Mouse (Mus musculus) heart, postnatal 0 days (tissue): Measurements from ENCODE around the gene Anks1. TPM values are rescaled to one million over a fixed set of nuclear protein-coding genes. Genes with fewer than 3 reads are reported as not detected.

Source experiments
- ATAC-seq: fragments of 200-750 bp; cut with Nextera tagmentation; 2 replicates; pipeline ENCODE4 v1.8.0; 2017; ENCODE audit warnings: low read depth, moderate number of reproducible peaks, moderate library complexity; ENCODE audit not compliant: insufficient read depth
- DNase-seq: peaks from one replicate; pipeline ENCODE4 v3.0.0-alpha.2; 2016; ENCODE audit warnings: low spot score
- H3K27ac ChIP-seq: fragments of 300-500 bp; sonication (generic); 2 replicates; pipeline ENCODE4 v1.5.1; 2014; ENCODE audit warnings: low read depth, mild to moderate bottlenecking
- H3K27me3 ChIP-seq: fragments of 300-500 bp; sonication (generic); 2 replicates; pipeline ENCODE4 v1.6.1; 2014; ENCODE audit warnings: low read length, mixed read lengths; ENCODE audit not compliant: control insufficient read depth, insufficient read depth
- H3K36me3 ChIP-seq: fragments of 300-500 bp; sonication (generic); replicated peaks from 2 replicates; pipeline ENCODE4 v1.6.1; 2014; ENCODE audit warnings: low read length, mixed read lengths; ENCODE audit not compliant: control insufficient read depth, insufficient read depth
- H3K4me1 ChIP-seq: fragments of 300-500 bp; sonication (generic); 2 replicates; pipeline ENCODE4 v1.6.1; 2014; ENCODE audit warnings: antibody characterized with exemption; ENCODE audit not compliant: control insufficient read depth, insufficient read depth
- H3K4me2 ChIP-seq: fragments of 300-500 bp; sonication (generic); 2 replicates; pipeline ENCODE4 v1.6.1; 2014; ENCODE audit warnings: low read depth, mild to moderate bottlenecking, low read length, moderate library complexity
- H3K4me3 ChIP-seq: fragments of 300-500 bp; sonication (generic); 2 replicates; pipeline ENCODE4 v1.5.1; 2014; ENCODE audit warnings: low read depth, low read length
- H3K9ac ChIP-seq: fragments of 300-500 bp; sonication (generic); replicated peaks from 2 replicates; pipeline ENCODE4 v1.6.1; 2014; ENCODE audit warnings: low read depth, low read length, mixed read lengths
- H3K9me3 ChIP-seq: fragments of 300-500 bp; sonication (generic); replicated peaks from 2 replicates; pipeline ENCODE4 v1.6.1; 2016; ENCODE audit warnings: low read length; ENCODE audit not compliant: control insufficient read depth
- CTCF ChIP-seq: IDR thresholded peaks from 2 replicates; pipeline ENCODE4 v1.5.1; 2016; ENCODE audit warnings: antibody characterized with exemption, control low read depth, low read depth
- EP300 ChIP-seq: IDR thresholded peaks from 2 replicates; pipeline ENCODE4 v1.6.1; 2016; ENCODE audit warnings: antibody characterized with exemption, low read depth
- WGBS: fragments of 180-500 bp; shearing (Covaris S2); extraction: QIAGEN DNeasy Blood & Tissue Kit; methylation state at CpG from one replicate; pipeline ENCODE4 v1.1.7; 2014; 5-methylcytosine and 5-hydroxymethylcytosine counted together
- polyA plus RNA-seq: library from polyadenylated mRNA; unstranded; fragments of >200 nt; fragmentation: Nextera tagmentation; extraction: Ambion mirVana; gene quantifications from 2 replicates; pipeline ENCODE4 v1.2.1, GENCODE M21; 2015
- total RNA-seq: library from RNA; depleted of rRNA; stranded (reverse); fragments of >200 nt; gene quantifications from 2 replicates; pipeline ENCODE4 v1.2.3, GENCODE M21; 2014; ENCODE audit warnings: low replicate concordance

Anks1 gene
- total and polyA plus RNA-seq, 2 experiments from 2014 or later = 11.0 to 55.4 TPM

DNA sequence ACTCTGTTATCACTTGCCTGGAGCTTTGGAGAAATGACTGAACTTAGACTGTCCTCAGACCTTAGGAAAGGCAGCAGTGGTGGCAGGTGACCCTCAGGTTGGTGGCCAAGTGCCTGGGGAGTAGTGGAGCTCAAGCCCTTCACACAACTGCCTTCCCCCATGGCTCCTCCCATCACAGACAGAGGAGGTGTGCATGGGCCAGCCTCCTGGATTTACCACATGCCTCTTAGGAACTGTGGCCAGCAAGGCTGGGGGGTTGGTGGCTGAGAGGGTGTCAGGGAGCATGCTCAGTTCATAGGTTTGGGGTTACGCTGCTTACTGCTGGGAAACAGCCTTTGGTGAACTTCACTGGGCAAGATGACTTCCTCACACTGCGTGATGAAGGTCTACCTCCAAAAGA lies 101.8 kb downstream of the Anks1 start:
- no peak for TF ChIP-seq CTCF
- TF ChIP-seq EP300 = no peak
- Histone ChIP-seq H3K9me3 (no peaks in the 10 kb centered on the region), H3K36me3 (no peaks in the 10 kb centered on the region; the same call in 1 of the 2 replicates), H3K9ac (no peak overlapping the region), H3K4me2 (peak overlapping the region; percentile 80; the same call in 1 of the 2 replicates), H3K27me3 (no peaks in the 10 kb centered on the region), H3K4me3 (no peak overlapping the region), H3K27ac (no peak overlapping the region), H3K4me1 (peaks cover 77% of the 10 kb centered on the region)
- no peak for ATAC-seq
- DNase-seq = no peak
- WGBS = 90% methylated on average over 2 of the region's 2 CpGs

DNA sequence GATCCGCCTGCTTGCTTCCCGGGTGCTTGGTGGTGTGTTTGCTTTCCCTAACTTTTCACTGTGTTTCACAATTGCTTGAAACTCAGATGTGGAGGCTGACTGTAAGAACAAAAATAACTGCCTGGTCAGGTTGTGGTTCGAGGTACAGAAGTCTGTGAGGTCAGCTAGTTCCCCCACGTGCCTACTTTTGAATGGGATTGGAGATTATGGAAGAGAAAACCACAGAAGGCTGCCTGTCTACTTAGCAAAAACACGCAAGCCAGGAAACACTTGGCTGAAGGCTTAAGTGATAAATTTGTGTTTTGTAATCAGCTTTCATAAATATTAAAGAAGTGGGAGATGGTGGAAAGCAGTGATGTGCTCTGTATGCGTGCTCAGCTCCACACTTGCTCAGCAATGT lies 103.7 kb downstream of the Anks1 start:
- Histone ChIP-seq H3K27ac (peak overlapping the region; percentile 90), H3K27me3 (no peaks in the 10 kb centered on the region), H3K4me1 (peaks cover 76% of the 10 kb centered on the region), H3K4me2 (peak overlapping the region; percentile 43), H3K9ac (0 out of 2 replicates have a peak overlapping the region, but pooled peaks have one; percentile 27), H3K4me3 (0 out of 2 replicates have a peak overlapping the region, but pooled peaks have one; percentile 13), H3K9me3 (no peaks in the 10 kb centered on the region), H3K36me3 (no peaks in the 10 kb centered on the region; the same call in 1 of the 2 replicates)
- DNase-seq (no peak), ATAC-seq (no peak)
- WGBS = 41% methylated on average over 6 of the region's 6 CpGs
- no peak for TF ChIP-seq EP300
- TF ChIP-seq CTCF = no peak

DNA sequence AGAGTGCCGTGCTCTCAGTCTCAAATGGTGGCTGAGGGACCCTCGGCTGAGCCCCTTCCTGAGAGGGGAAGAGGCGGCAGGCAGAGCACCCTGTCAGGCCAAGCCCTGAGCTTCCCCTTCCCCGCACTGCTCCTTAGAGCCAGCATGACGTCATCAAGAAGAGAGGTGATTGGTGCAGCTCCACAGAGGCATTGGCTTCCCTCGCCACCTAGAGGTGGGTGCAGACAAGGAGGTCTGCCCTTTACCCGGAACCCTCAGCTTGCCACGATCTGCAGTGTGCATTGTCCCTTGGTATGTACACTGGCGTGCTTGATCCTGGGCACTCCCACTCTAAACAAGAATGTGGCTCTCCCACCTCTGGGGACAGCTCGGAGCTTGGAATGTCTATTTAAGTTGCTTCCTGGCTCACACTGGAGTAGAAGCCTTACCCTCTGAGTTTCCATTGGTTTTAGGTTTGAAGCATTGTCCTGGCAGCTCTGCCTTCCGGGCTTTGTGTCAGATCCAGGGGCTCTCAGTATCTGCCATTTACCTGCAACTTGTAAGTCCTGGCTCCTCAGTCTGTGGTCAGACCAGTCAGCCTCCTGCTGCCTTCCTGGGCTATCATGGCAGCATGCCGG lies 104.3 kb downstream of the Anks1 start:
- H3K9me3 ChIP-seq = no peaks in the 10 kb centered on the region
- H3K4me2 ChIP-seq = peak overlapping the region; percentile 43
- H3K4me3 ChIP-seq = peak overlapping the region; percentile 13; the same call in 1 of the 2 replicates
- TF ChIP-seq EP300 = peak; percentile 48; the same call in 1 of the 2 replicates
- peak; percentile 79 for TF ChIP-seq CTCF
- ATAC-seq (peak; percentile 71), DNase-seq (peak; percentile 94)
- H3K9ac ChIP-seq = peak overlapping the region; percentile 27; the same call in 1 of the 2 replicates
- H3K27me3 ChIP-seq = no peaks in the 10 kb centered on the region
- peak overlapping the region; percentile 90 for H3K27ac ChIP-seq
- WGBS = 9% methylated on average over 12 of the region's 12 CpGs
- H3K4me1 ChIP-seq = peaks cover 71% of the 10 kb centered on the region
- H3K36me3 ChIP-seq = no peaks in the 10 kb centered on the region; the same call in 1 of the 2 replicates

DNA sequence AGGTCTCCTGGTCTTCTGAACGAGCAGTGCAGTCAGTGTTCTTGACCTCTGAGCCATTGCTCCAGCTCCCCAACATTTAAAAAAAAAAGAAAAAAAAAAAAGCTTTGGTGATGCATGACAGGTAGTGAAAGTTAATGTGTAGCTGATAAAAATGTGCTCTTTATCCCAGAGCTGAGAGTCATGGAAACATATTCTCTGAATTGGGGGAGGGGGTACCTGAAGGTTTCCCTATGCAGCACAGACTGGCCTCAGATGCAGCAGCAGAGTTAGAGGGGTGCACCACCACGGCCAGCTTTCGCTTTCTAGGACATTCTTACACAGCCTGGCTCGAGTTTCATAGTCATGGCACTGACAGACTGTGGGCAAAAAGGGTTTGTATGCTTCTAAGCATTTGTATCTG lies 105.3 kb downstream of the Anks1 start:
- ATAC-seq (no peak), DNase-seq (no peak)
- no peaks in the 10 kb centered on the region for H3K27me3 ChIP-seq
- TF ChIP-seq EP300 (no peak), CTCF (no peak)
- H3K4me1 ChIP-seq = peaks cover 72% of the 10 kb centered on the region
- H3K9ac ChIP-seq = 0 out of 2 replicates have a peak overlapping the region, but pooled peaks have one; percentile 1
- H3K4me3 ChIP-seq = no peak overlapping the region
- H3K9me3 ChIP-seq = no peaks in the 10 kb centered on the region
- no peak overlapping the region for H3K4me2 ChIP-seq
- 64% methylated on average over 4 of the region's 4 CpGs for WGBS
- no peaks in the 10 kb centered on the region; the same call in 1 of the 2 replicates for H3K36me3 ChIP-seq
- peak overlapping the region; percentile 90 for H3K27ac ChIP-seq

DNA sequence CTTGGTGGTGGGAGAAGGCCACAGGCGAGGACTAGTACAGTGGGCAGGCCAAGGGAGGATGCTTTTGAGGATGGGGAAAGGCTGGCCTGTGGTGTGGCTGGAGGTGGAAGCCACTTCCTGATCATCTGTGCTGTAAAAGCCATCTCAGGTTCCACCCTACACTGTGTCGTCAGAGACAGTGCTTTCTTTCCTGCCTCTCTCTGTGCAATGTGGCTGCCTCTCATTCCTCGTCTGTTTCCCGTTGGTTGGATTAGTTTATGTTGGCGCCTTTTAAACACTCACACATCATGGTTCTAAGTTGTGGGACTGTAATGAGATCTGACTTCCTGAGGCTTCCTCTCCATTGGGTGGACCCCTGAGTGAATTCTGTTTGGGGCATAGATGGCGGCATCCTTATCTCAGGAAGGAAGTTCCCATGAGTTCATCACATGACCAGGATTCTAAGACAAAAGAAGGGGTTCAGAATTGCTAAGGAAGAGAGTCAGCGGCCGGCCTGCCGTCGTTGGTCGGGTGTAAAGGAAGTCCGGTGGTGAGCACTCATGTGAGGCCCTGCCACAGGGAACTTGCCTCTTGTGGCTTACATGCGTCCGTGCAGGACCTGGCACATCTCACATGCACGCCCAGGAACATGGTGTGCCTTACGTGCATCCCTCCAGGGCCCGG lies 106.1 kb downstream of the Anks1 start:
- Histone ChIP-seq H3K9ac (no peak overlapping the region), H3K4me1 (peaks cover 72% of the 10 kb centered on the region), H3K36me3 (no peaks in the 10 kb centered on the region; the same call in 1 of the 2 replicates), H3K4me2 (no peak overlapping the region), H3K9me3 (no peaks in the 10 kb centered on the region), H3K27ac (peak overlapping the region; percentile 90), H3K27me3 (no peaks in the 10 kb centered on the region), H3K4me3 (no peak overlapping the region)
- TF ChIP-seq EP300 (peak; percentile 65; the same call in 1 of the 2 replicates), CTCF (no peak)
- WGBS = 53% methylated on average over 17 of the region's 17 CpGs
- DNase-seq = peak; percentile 77
- ATAC-seq = peak; percentile 62
